Mouse (Mus musculus) limb, embryonic 12.5 days (tissue): Measurements from ENCODE around the gene Phox2a. TPM values are rescaled to one million over a fixed set of nuclear protein-coding genes. Genes with fewer than 3 reads are reported as not detected.

ENCODE experiments used
- ATAC-seq: fragments of 200-750 bp; cut with Nextera tagmentation; 2 replicates; pipeline ENCODE4 v1.8.0; 2017; ENCODE audit warnings: low read depth, moderate TSS enrichment; ENCODE audit not compliant: insufficient number of reproducible peaks, insufficient read depth, low FRiP score, low TSS enrichment
- H3K27ac ChIP-seq: fragments of 300-500 bp; sonication (generic); 2 replicates; pipeline ENCODE4 v1.5.1; 2016; ENCODE audit warnings: mild to moderate bottlenecking, moderate library complexity
- H3K27me3 ChIP-seq: fragments of 300-500 bp; sonication (generic); 2 replicates; pipeline ENCODE4 v1.6.1; 2016; ENCODE audit warnings: mild to moderate bottlenecking, moderate library complexity
- H3K36me3 ChIP-seq: fragments of 300-500 bp; sonication (generic); 2 replicates; pipeline ENCODE4 v1.6.1; 2016; ENCODE audit warnings: mild to moderate bottlenecking, moderate library complexity
- H3K4me1 ChIP-seq: fragments of 300-500 bp; sonication (generic); replicated peaks from 2 replicates; pipeline ENCODE4 v1.6.1; 2016
- H3K4me2 ChIP-seq: fragments of 300-500 bp; sonication (generic); 2 replicates; pipeline ENCODE4 v1.6.1; 2016; ENCODE audit warnings: mild to moderate bottlenecking, moderate library complexity
- H3K4me3 ChIP-seq: fragments of 300-500 bp; sonication (generic); replicated peaks from 2 replicates; pipeline ENCODE4 v1.5.1; 2016; ENCODE audit warnings: mild to moderate bottlenecking
- H3K9ac ChIP-seq: fragments of 300-500 bp; sonication (generic); replicated peaks from 2 replicates; pipeline ENCODE4 v1.6.1; 2016; ENCODE audit warnings: mild to moderate bottlenecking, moderate library complexity
- H3K9me3 ChIP-seq: fragments of 300-500 bp; sonication (generic); 2 replicates; pipeline ENCODE4 v1.6.1; 2016; ENCODE audit warnings: mild to moderate bottlenecking, moderate library complexity
- WGBS: fragments of 180-500 bp; shearing (Covaris S2); methylation state at CpG from one replicate; pipeline ENCODE4 v1.1.7; 2016; 5-methylcytosine and 5-hydroxymethylcytosine counted together
- polyA plus RNA-seq: library from polyadenylated mRNA; unstranded; fragments of >200 nt; fragmentation: Nextera tagmentation; extraction: Ambion mirVana; gene quantifications from 2 replicates; pipeline ENCODE4 v1.2.1, GENCODE M21; 2016

Gene Phox2a
- polyA plus RNA-seq, 1 experiment from 2014 or later: 0.13 TPM

GRCm38 (mm10) chr7:101844186-101844585, 26.1 kb downstream of the Phox2a start:
- no peaks in the 10 kb centered on the region for H3K4me1 ChIP-seq
- no peaks in the 10 kb centered on the region for H3K27me3 ChIP-seq
- H3K4me2 ChIP-seq: no peak overlapping the region
- WGBS: 62% methylated on average over 6 of the region's 6 CpGs
- H3K9ac ChIP-seq: no peak overlapping the region
- no peaks in the 10 kb centered on the region for H3K9me3 ChIP-seq
- no peak for ATAC-seq
- H3K27ac ChIP-seq: no peak overlapping the region
- H3K36me3 ChIP-seq: no peaks in the 10 kb centered on the region
- no peak overlapping the region for H3K4me3 ChIP-seq

- H3K4me3 ChIP-seq: no peak overlapping the region
Measured at GRCm38 (mm10) chr7:101847934-101848333, 29.8 kb downstream of the Phox2a start.

GRCm38 (mm10) chr7:101851689-101852088, 33.6 kb downstream of the Phox2a start:
- no peak for ATAC-seq
- no peak overlapping the region for H3K4me2 ChIP-seq
- WGBS: 83% methylated on average over 6 of the region's 6 CpGs
- H3K4me1 ChIP-seq: no peaks in the 10 kb centered on the region
- H3K27ac ChIP-seq: no peak overlapping the region
- no peak overlapping the region for H3K9ac ChIP-seq
- H3K36me3 ChIP-seq: no peaks in the 10 kb centered on the region
- H3K27me3 ChIP-seq: no peaks in the 10 kb centered on the region
- no peaks in the 10 kb centered on the region for H3K9me3 ChIP-seq
- H3K4me3 ChIP-seq: no peak overlapping the region

More at GRCm38 (mm10) chr7:101847934-101848333, 29.8 kb downstream of the Phox2a start:
- 97% methylated on average over 1 of the region's 1 CpGs for WGBS
- Histone ChIP-seq H3K36me3 (no peaks in the 10 kb centered on the region), H3K4me1 (no peaks in the 10 kb centered on the region), H3K27ac (no peak overlapping the region), H3K9ac (no peak overlapping the region), H3K27me3 (no peaks in the 10 kb centered on the region), H3K9me3 (no peaks in the 10 kb centered on the region), H3K4me2 (no peak overlapping the region)
- no peak for ATAC-seq

- no peaks in the 10 kb centered on the region for H3K27me3 ChIP-seq
- H3K36me3 ChIP-seq: no peaks in the 10 kb centered on the region
- H3K4me1 ChIP-seq: no peaks in the 10 kb centered on the region
- no peak overlapping the region for H3K4me3 ChIP-seq
- H3K9me3 ChIP-seq: no peaks in the 10 kb centered on the region
- no peak overlapping the region for H3K9ac ChIP-seq
- 88% methylated on average over 6 of the region's 6 CpGs for WGBS
- no peak for ATAC-seq
- H3K4me2 ChIP-seq: no peak overlapping the region
- H3K27ac ChIP-seq: no peak overlapping the region
Measured at GRCm38 (mm10) chr7:101852846-101853245, 34.7 kb downstream of the Phox2a start.

GRCm38 (mm10) chr7:101853816-101854215, 35.7 kb downstream of the Phox2a start:
- no peak overlapping the region for H3K4me3 ChIP-seq
- H3K4me2 ChIP-seq: no peak overlapping the region
- no peaks in the 10 kb centered on the region for H3K4me1 ChIP-seq
- H3K27ac ChIP-seq: no peak overlapping the region
- no peaks in the 10 kb centered on the region for H3K27me3 ChIP-seq
- no peaks in the 10 kb centered on the region for H3K36me3 ChIP-seq
- no peak for ATAC-seq
- no peak overlapping the region for H3K9ac ChIP-seq
- H3K9me3 ChIP-seq: no peaks in the 10 kb centered on the region
- 88% methylated on average over 2 of the region's 2 CpGs for WGBS

GRCm38 (mm10) chr7:101857094-101857493, 39.0 kb downstream of the Phox2a start, which contains the start of gene Folr2:
Gene Folr2 (minus strand): TSS chr7:101857194.
- Histone ChIP-seq H3K36me3 (no peaks in the 10 kb centered on the region), H3K4me1 (no peaks in the 10 kb centered on the region), H3K27me3 (no peaks in the 10 kb centered on the region), H3K4me2 (no peak within 1 kb of the TSS), H3K27ac (no peak within 1 kb of the TSS), H3K4me3 (no peak within 1 kb of the TSS), H3K9me3 (no peaks in the 10 kb centered on the region), H3K9ac (no peak within 1 kb of the TSS)
- 93% methylated on average over 4 of the region's 4 CpGs for WGBS
- no peak for ATAC-seq

- no peaks in the 10 kb centered on the region for H3K27me3 ChIP-seq
Measured at GRCm38 (mm10) chr7:101858362-101858761, 40.2 kb downstream of the Phox2a start.

GRCm38 (mm10) chr7:101860978-101861377, 42.9 kb downstream of the Phox2a start:
- H3K4me3 ChIP-seq: no peak overlapping the region
- no peak overlapping the region for H3K27ac ChIP-seq
- H3K4me1 ChIP-seq: no peaks in the 10 kb centered on the region
- H3K27me3 ChIP-seq: no peaks in the 10 kb centered on the region
- ATAC-seq: no peak
- no peak overlapping the region for H3K9ac ChIP-seq
- H3K4me2 ChIP-seq: no peak overlapping the region
- no peaks in the 10 kb centered on the region for H3K9me3 ChIP-seq
- H3K36me3 ChIP-seq: no peaks in the 10 kb centered on the region

More at GRCm38 (mm10) chr7:101858362-101858761, 40.2 kb downstream of the Phox2a start:
- Histone ChIP-seq H3K4me2 (no peak overlapping the region), H3K9ac (no peak overlapping the region), H3K9me3 (no peaks in the 10 kb centered on the region), H3K4me3 (no peak overlapping the region), H3K27ac (no peak overlapping the region), H3K4me1 (no peaks in the 10 kb centered on the region), H3K36me3 (no peaks in the 10 kb centered on the region)
- no peak for ATAC-seq
- 80% methylated on average over 9 of the region's 9 CpGs for WGBS

- Histone ChIP-seq H3K9me3 (no peaks in the 10 kb centered on the region), H3K9ac (no peak overlapping the region), H3K4me3 (no peak overlapping the region), H3K4me2 (no peak overlapping the region), H3K36me3 (no peaks in the 10 kb centered on the region), H3K27me3 (no peaks in the 10 kb centered on the region), H3K27ac (no peak overlapping the region), H3K4me1 (no peaks in the 10 kb centered on the region)
- ATAC-seq: no peak
- WGBS: 63% methylated on average over 3 of the region's 3 CpGs
Measured at GRCm38 (mm10) chr7:101862291-101862690, 44.2 kb downstream of the Phox2a start.

GRCm38 (mm10) chr7:101863415-101863814, 45.3 kb downstream of the Phox2a start, which contains the start of gene Anapc15:
Gene Anapc15 (plus strand): TSS chr7:101863715.
- ATAC-seq: no peak
- Histone ChIP-seq H3K27ac (no peak within 1 kb of the TSS), H3K4me2 (no peak within 1 kb of the TSS), H3K36me3 (no peaks in the 10 kb centered on the region), H3K9ac (no peak within 1 kb of the TSS), H3K4me3 (no peak within 1 kb of the TSS), H3K4me1 (no peaks in the 10 kb centered on the region), H3K27me3 (no peaks in the 10 kb centered on the region), H3K9me3 (no peaks in the 10 kb centered on the region)
- WGBS: 72% methylated on average over 3 of the region's 3 CpGs

GRCm38 (mm10) chr7:101866491-101867265, 48.6 kb downstream of the Phox2a start:
- ATAC-seq: no peak
- Histone ChIP-seq H3K4me2 (no peak overlapping the region), H3K9me3 (no peaks in the 10 kb centered on the region), H3K9ac (no peak overlapping the region), H3K4me1 (no peaks in the 10 kb centered on the region), H3K36me3 (no peaks in the 10 kb centered on the region), H3K4me3 (no peak overlapping the region), H3K27me3 (no peaks in the 10 kb centered on the region), H3K27ac (no peak overlapping the region)
- WGBS: 82% methylated on average over 11 of the region's 11 CpGs

GRCm38 (mm10) chr7:101867482-101867881, 49.4 kb downstream of the Phox2a start:
- H3K27ac ChIP-seq: no peak overlapping the region
- H3K27me3 ChIP-seq: no peaks in the 10 kb centered on the region
- no peak overlapping the region for H3K4me3 ChIP-seq
- H3K4me2 ChIP-seq: no peak overlapping the region
- H3K9ac ChIP-seq: no peak overlapping the region
- no peaks in the 10 kb centered on the region for H3K9me3 ChIP-seq
- 95% methylated on average over 4 of the region's 4 CpGs for WGBS
- ATAC-seq: no peak
- no peaks in the 10 kb centered on the region for H3K36me3 ChIP-seq
- no peaks in the 10 kb centered on the region for H3K4me1 ChIP-seq
